Mouse (Mus musculus): ENCODE data around the gene Gm4175.
"Not testable (repeated sequence)": the region's sequence is repeated elsewhere in the genome, so short reads cannot be mapped to it uniquely, and the experiment has no call there.

The Gm4175 gene

GRCm38 (mm10) chr7:21761375-21761774 lies at the start of gene Gm4175:
Gene Gm4175, minus strand, starts transcription at chr7:21761475.
- DNase-seq (ENCODE audit: low read depth, low spot score), result not testable (repeated sequence)

- DNase-seq (ENCODE audit: low read depth, low spot score), result not testable (repeated sequence)
Measured at GRCm38 (mm10) chr7:21796628-21797027, 35.4 kb upstream of the Gm4175 start, which contains the start of gene Gm4177. Gene Gm4177, minus strand, starts transcription at chr7:21796728.
